8 mouse cellular contexts compared by ENCODE assay signal in genomic region chr17:47141843-47142215, GRCm38 (mm10).
A peak's percentile ranks its signal among the peaks of the same experiment; 100 is the strongest.
DNase-seq lines count a peak whose midpoint lies in the region; ATAC-seq lines count a peak whose summit lies in the region.

No protein-coding gene starts in this region.

- H3K27me3 ChIP-seq in hindbrain, embryonic 10.5 days (ENCODE audit: insufficient read depth, poor library complexity, severe bottlenecking): peaks cover 9% of the 10 kb centered on the region; the same call in 1 of the 2 replicates
- H3K27me3 ChIP-seq in liver, embryonic 11.5 days (replicated peaks; ENCODE audit: control insufficient read depth, insufficient read depth, low read length): peaks cover 15% of the 10 kb centered on the region

- peak overlapping the region; percentile 99 for H3K27ac ChIP-seq in hindbrain, embryonic 10.5 days
- H3K27ac ChIP-seq in liver, embryonic 11.5 days (ENCODE audit: low read depth, low read length): peak overlapping the region; percentile 93; the same call in 1 of the 2 replicates

- WGBS in hindbrain, embryonic 10.5 days: under 1% methylated on average over 12 of the region's 12 CpGs
- 3% methylated on average over 12 of the region's 12 CpGs for WGBS in liver, embryonic 11.5 days

- H3K4me2 ChIP-seq in liver, embryonic 11.5 days: peak overlapping the region; percentile 96

- H3K4me1 ChIP-seq in hindbrain, embryonic 10.5 days (replicated peaks): peaks cover 45% of the 10 kb centered on the region
- peaks cover 9% of the 10 kb centered on the region for H3K4me1 ChIP-seq in liver, embryonic 11.5 days (replicated peaks; ENCODE audit: control insufficient read depth, insufficient read depth, low read length)

- H3K9me3 ChIP-seq in hindbrain, embryonic 10.5 days: no peaks in the 10 kb centered on the region
- no peaks in the 10 kb centered on the region for H3K9me3 ChIP-seq in liver, embryonic 11.5 days (ENCODE audit: control insufficient read depth, low read length)

- peak overlapping the region; percentile 57; the same call in 1 of the 2 replicates for H3K9ac ChIP-seq in liver, embryonic 11.5 days (ENCODE audit: low read depth, low read length)

- DNase-seq in adrenal gland, postnatal 14 days: peak; percentile 56
- DNase-seq in adrenal gland, adult 18-20 months (ENCODE audit: low spot score in 2 of 2): no peak
- peak; percentile 37 for DNase-seq in urinary bladder, postnatal 14 days (ENCODE audit: low spot score)
- DNase-seq in urinary bladder, adult 18-20 months (ENCODE audit: low spot score in 2 of 2): no peak
- peak; percentile 38 for DNase-seq in hindbrain, embryonic 10.5 days (ENCODE audit: low spot score)
- no peak for DNase-seq in liver, embryonic 11.5 days (ENCODE audit: low spot score)
- DNase-seq in right cerebral cortex, adult 2 months (ENCODE audit: low spot score in 2 of 2): peak; percentile 60

- peak overlapping the region; percentile 67 for H3K4me3 ChIP-seq in hindbrain, embryonic 10.5 days
- H3K4me3 ChIP-seq in liver, embryonic 11.5 days (ENCODE audit: low read depth, low read length): peak overlapping the region; percentile 64

- ATAC-seq in liver, embryonic 11.5 days (replicated peaks; ENCODE audit: low FRiP score): no peak
- no peak for ATAC-seq in erythroblast, adult 5-6 weeks (replicated peaks; ENCODE audit: low FRiP score, poor library complexity, severe bottlenecking)

- peaks cover 8% of the 10 kb centered on the region; the same call in 1 of the 2 replicates for H3K36me3 ChIP-seq in hindbrain, embryonic 10.5 days
- H3K36me3 ChIP-seq in liver, embryonic 11.5 days (ENCODE audit: control insufficient read depth, insufficient read depth, low read length): no peaks in the 10 kb centered on the region

Comparison
In these comparisons a context has a peak if more than half of its experiments do, and no peak if none do; other contexts are left out.
1. DNase-seq: peak in adrenal gland, postnatal 14 days (single experiment), urinary bladder, postnatal 14 days (single experiment), hindbrain, embryonic 10.5 days (single experiment) and right cerebral cortex, adult 2 months (2 of 2); none in adrenal gland, adult 18-20 months (0 of 2), urinary bladder, adult 18-20 months (0 of 2) and liver, embryonic 11.5 days (single experiment).